Mouse (Mus musculus) left cerebral cortex, adult 9 months (tissue): ENCODE data around the gene Ugcg.
A peak's percentile ranks its signal among the peaks of the same experiment; 100 is the strongest.

ENCODE experiments used
- DNase-seq, 2 experiments: peaks; one replicate each; pipeline ENCODE4 v3.0.0; 2022; ENCODE audit warnings: low spot score in 2 of 2

The Ugcg gene

DNA sequence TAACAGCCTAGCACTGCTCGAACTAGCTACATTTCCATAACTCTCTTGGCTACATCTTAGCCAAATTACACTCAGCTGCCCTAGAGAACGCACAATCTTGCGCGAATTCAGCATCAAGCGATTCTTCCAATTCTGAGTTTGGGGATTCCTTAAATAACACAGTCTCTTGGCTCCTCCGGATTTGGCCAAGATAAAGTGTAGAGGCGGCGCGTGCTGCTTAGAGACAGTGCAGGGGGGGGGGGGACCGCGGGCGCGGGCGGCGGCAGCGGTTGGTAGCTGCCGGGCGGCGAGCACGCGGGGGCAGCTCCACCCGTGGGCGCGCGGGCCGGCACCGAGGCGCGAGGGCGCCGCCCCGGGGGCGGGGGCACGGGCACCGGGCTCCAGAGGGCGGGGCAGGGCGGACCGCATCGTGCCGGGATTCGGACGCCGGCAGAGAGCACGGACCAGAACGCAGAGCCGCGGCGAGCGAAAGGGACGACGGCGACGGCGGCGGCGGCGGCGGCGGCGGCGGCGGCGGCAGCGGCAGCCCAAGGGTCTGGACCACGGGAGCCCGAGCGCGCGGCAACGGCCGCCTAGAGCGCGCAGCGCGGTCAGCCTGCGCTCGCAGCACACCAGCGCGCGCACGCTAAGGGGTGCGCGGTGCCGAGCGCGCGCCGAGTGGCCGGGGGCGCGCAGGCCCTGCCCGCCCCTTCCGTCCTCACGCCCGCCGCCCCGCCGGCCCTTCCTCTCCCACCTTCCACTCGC, at the start of gene Ugcg:
Ugcg (plus strand) TSS at position 456 of the 744 bp plus-strand sequence.
- DNase-seq = peak; percentile 40 to 65

DNA sequence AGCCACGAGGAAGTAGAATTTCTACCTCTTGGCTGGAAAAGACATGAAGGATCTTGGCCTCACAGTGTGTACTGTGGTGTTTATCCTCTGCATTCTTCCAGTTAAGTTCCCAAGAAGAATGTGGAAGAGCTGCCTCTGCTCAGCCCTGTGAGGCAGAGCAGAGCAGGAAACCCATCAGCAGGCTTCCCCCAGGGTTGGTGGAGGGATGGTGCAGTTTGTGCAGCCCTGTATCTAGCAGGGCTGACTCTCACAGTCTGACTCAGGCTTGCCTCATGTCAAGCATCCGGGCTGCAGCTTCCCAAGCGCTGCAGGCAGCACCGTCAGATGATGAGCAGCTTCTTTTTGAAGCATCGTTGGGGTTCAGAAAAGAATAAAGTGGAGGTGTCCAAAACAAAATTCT, 40.0 kb upstream of the Ugcg start:
- DNase-seq = no peak

DNA sequence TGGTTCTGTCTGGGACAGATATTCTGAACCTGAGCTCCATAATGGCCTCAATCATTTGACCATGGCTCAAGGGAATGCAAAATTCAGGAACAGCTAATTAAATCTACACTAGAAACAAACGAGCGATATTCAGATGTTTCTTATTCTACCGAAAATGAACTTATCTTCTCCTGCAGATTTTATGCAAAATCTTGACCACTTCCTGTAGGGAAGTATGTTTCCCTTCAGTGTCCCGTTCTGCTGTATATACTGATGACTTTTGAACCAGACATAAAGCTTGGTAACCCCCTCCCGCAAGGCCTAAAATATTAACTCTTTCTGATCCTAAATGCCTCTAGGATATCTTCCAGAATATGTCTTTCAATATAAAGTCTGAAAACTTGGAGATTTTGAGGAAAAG, 38.1 kb upstream of the Ugcg start:
- DNase-seq = no peak

DNA sequence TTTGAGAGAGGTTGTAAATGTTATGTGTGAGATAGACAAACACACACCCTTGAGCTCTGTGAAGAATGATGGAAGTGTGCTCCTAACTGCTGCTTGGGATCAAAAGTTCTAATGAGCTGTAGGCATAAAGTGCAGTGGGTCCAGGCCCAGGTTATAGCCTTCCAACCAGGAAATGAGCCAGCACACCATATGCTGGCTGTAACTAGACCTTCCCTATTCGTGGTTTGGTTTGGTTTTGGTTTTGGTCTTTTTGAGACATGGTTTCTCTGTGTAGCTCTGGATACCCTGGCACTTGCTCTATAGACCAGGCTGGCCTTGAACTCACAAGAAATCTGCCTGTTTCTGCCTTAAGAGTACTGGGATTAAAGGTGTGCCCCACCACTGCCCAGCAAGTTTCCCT, 37.1 kb upstream of the Ugcg start:
- no peak for DNase-seq

DNA sequence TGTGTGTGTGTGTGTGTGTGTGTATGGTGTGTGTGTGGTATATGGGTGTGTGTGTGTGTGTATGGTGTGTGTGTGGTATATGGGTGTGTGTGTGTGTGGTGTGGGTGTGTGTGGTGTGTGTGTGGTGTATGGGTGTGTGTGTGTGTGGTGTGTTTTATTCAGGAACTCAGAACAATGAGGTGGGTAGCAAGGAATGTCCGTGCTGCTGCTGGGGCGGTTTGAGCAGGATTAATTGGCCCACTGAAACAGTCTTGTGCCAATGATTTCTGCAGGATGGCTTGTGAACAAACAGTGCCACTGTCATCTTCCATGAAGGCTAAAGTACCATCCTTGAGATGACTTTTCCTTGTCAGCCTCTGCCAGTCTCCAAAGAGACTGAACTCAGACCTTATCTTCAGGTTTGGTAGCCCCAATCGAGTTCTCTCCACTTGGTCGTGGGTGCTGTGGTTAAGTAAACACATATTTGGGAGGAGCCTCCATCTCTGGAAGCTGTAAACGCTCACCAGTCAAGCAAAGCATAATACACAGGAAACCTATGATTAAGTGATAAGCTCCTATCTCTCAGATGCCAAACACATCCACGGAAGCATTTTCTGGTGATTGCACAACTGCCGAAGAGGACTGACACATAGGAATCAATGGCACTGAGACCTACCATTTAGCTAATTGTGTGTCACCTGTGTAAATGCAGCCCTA, 32.0 kb upstream of the Ugcg start:
- DNase-seq = no peak

DNA sequence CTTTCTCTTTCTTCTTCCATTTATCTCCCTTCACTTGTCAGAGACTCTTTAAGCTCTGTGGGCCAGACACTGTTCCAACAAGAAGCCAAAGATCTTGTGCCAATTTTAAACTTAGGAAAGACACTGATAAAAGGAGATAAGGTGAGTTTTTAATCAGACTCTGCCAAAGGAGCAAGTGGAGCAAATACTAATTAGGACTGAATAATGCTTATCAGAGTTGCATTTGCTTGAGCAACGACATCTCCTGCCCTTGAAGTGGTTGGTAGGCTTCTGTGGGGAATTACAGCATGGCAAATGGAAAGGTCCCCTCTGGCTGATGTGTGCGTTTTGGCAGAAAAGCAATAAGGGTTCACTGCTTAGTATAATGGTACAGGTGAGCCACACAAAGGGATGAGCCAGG, 31.4 kb upstream of the Ugcg start:
- no peak for DNase-seq

DNA sequence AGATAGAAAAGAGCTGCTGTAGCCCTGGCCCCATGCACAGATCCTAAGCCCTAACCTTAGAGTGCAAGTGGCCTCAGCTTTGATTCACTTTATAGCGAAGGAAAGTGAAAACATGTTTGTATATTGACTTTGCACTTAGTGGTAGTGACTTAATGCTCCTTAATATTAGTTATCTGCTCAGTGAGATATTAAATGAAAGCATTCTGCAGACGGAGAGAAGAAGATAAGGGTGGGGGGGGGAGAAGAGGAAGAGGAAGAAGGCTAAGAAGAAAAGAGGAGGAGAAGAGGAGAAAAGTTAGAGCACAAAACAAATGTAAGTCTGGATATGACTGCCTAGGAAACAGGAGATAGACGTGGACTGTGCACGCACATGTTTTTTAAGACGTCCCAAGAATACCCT, 28.8 kb upstream of the Ugcg start:
- DNase-seq = no peak

DNA sequence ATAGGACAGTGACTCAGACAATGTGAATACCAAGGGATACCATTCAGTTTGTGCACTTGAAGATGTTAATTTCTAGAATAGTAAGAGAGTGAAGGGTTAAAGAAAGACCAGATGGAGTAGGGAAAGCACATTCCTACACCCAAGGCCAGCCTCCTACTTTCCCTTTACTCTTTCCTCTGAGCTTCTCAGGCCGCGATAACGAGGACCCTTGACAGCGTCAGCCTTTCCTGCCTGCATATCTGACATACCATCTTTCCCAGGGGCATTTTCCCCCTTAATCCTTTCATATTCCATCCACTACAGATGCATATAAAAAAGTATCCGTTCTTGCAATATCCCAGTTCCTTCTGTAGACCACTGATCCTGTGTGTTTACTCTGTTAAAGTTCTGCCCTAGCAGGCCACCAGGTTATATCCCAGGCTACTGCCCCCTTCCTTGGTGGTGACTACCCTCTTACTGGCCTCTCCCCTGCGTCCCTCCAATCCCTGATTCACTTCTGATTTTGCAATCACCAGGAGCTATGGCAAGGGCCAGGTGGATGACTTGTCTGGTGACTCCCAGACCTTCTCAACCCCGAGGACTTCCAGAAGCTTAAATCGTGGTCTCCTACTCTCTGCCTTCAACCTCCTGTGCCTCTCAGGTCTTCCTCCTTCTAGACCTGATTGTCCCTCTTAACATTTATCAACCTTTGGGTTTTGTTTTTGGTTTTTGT, 27.9 kb upstream of the Ugcg start:
- DNase-seq = no peak

DNA sequence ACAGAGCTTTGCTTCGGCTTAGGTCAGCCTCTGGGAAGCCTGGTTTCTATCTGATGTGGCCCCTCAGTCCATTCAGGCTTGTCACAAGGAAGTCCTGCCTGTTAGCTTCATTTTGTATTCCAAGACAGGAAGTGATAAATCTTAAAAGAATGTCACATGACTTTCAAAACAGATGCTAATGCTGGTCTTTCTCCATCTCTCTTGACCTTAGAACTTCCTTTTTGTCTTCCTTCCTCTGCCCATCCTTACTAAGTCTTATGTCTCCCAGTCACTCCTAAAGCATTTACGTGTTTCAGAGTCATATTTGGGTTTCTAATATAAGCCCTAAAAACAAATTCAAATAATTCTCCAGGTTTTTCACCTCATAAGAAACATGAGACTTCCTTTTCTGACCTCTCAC, 25.0 kb upstream of the Ugcg start:
- no peak for DNase-seq

DNA sequence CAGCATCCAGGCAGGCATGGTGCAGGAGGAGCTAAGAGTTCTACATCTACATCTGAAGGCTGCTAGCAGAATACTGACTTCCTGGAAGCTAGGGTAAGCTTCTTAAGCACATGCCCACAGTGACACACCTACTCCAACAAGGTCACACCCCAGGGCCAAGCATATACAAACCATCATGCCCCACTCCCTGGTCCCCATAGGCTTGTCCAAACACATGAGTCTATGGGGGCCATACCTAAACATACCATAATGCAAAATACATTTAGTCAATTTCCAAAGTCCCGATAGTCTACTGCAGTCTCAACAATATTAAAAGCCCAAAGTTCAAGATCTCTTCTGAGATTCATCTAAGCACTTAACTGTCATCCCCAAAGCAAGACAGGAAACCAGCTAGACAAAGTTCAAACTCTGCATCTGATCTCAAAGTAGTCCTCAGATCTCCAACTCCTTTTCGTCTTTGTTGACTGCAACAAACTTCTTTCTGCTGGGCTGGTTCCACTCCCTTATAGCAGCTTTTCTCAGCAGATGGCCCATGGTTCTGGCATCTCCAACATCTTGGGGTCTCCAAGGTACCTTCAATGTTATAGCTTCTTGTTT, 21.7 kb upstream of the Ugcg start:
- no peak for DNase-seq

DNA sequence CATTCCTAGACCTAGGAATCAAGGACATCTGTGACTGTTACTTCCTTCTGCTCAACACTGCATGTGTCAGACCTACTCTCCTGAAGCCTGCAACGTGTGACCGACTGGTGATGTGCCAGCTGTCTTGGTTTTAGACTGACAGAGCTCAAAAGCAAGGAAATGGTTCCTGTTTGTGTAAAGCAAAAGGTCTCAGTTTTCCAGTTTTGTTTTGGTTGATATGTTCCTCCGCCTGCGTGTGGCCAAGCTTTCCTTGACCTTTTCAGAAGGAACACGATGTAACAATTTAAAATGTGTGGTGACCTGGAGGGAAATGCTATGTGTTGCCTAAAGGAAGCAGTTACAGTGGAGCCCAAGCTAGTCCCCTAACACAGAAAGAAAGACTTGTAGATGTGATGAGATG, 19.1 kb upstream of the Ugcg start:
- no peak for DNase-seq

DNA sequence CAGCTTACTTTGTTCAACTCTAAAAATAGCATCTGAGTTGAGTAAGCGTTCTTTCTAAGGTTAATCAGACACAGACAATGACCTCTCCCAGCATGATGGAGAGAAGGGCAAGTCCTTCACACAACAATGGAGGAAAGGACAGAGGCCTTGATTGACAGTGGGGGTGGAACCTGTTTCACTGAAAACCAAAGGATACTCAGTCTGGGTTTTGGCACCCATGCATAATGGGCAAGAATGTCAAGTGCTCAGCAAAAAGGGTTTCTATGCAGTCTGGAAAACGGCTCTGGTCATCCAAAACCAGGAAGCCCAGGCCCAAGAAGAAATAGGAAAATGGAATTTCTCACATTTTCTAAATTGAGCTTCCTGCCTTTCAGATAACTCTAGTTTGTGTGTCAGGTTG, 16.4 kb upstream of the Ugcg start:
- DNase-seq = no peak

DNA sequence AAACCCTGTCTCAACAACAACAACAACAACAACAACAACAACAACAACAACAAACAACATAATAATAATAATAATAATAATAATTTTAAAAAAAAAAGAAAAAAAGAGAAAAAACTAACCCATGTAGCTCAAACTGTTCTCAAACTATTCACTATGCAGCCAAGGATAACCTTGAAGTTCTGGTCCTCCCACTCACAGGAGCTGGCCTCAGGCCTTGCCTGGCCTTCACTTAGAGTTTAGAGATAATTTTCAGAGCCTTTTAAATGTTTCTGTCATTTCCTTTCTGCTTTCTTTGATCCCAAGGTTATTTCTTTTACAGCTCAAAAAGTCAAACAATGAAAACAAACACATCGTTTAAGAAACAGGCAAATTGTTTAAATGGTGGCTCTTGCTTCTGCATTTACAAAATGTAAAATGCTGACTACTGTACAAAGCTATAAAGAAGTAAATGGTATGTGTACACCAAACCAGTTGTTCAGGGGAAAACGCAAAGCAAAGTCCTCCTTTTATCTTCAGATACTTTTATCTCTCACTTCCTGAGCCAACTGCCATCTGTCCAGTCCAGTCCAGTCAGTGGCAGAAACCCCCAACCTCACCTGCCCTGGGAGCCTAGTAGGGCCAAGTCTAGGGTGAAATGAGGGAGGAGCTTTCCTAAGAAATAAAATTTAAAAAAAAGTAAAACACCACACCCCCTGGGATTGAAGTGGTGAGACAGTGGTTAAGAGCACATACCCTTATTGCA, 15.7 kb upstream of the Ugcg start:
- no peak for DNase-seq

DNA sequence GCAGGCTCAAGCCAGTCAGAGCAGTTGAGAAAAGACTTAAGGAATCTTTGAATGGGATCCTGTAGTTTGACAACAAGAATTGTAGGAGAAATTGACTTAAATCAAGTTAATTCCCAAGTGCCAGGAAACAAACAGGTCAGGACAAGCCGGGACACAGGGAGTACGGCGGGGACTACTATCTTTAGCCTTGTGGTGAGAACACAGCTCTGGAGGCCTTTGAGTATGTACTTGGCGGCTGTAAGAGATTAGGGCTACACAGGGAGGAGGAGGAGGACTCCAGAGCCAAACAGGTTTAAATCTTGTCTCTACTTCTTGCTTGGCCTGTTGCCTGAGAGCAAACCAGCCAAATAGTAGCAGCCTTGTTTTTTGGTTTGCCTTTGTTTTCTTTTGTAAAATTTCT, 14.1 kb upstream of the Ugcg start:
- no peak for DNase-seq

DNA sequence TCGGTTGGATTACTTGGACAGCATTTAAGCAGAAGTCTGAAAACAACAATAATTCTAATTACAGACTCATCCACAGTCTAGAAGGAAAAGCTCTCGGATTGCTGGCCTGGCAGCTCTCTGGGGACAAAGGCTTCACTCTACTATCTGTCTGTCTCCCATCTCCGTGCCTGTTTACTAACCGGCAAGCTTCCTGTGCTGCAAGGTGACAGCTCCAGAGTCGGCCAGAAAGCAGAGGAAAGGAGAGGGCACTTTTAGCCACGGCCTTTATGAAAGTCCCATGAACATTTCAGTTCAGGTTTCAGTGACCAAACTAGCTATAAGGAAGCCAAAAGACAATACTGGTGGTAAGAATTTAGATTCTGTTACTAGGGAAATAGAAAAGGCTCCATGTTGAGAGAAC, 13.1 kb upstream of the Ugcg start:
- no peak for DNase-seq

DNA sequence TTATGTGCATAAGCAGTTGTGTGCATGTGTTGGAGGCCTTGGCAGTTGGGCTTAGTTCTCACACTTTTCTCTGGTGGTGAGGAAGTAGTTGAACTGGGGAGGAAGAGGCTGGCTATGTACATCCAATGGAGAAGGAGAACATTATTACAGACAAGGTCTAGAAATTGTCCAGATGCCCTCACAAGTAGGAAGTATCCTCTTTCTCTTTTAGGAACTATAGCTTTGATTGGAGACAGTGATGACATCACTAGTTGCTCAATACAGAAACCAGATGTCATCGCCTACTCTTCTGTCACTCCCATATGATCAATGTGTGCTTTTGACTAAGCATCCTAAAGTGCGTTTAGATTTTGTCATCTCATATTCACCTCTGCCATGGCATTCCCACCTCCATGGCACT, 11.5 kb upstream of the Ugcg start:
- DNase-seq = no peak

DNA sequence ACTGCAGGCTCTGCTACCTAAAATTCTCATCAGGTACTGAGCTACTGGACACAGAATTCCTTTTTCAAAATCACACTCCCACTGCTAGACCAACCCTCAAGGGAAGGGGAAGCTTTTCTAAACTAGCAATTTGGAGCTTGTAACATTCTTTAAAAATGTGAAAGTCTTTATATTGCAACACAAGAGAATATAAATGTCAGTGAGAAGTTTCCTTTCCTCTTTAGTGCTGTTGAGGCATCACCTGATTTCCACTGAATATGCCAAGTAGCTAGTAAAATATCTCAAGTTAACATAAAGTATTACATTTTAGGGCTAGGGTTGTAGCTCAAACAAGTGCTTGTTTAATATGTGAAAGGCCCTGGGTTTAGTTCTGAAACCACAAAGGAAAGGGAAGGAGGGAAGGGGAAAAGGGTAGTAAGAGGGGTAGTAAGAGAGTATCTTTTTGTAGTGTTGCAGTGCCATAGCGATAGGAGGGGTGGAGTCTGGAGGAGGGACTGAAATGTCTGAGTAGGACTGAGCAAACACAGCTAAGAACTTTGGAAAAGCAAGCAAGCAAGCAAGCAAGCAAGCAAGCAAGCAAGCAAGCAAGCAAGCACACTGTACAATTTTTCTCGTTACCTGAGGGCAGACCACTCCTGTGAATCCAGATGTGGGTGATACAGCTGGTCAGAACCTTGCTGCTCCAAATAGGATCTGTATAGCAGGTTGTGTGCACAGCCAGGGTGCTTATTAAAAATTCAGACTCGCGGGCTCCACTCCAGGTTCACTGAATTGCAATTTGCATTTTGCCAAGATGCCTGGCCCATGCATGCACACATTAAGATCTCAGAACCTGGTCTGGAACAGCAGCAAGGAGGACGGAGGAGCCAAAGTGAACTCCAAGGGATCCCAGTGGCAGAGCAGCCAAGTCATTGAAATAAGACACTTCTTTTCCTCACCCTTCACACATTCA, 7.5 kb upstream of the Ugcg start:
- no peak for DNase-seq

DNA sequence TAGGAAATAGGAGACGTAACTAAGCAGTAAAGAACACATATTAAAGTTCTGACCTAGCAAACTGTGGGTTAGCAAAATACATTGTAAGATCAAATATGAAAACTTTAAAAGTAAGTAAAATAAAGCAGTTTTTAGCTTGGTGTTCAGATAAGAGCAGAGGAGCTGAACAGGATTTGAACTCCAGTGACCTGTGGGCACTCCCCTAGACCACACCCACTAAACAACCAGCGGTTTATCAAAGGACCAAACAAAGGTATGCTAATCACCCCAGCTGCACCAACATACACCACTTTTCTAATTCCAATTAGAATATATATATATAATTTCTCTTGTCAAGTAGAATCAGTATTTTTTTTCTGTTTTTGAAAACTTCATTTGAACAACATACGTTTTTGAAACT, 3.4 kb upstream of the Ugcg start:
- no peak for DNase-seq

DNA sequence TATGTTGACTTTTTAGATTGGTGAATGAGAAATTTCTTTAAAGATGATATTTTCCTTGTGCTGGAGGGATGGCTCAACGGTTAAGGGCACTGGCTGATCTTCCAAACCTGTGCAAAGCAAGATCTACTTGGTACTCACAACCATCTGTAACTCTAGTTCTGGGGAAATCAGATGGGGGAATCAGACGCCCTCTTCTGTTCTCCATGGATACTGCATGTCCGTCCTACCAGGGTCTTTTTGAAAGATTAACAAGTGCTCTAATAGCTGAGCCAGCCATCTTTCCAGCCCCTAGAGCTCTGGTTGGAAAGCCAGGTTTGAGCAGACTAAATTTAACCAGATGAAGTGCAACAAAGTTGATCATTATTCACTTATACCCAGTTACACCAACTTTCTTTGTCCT, 1.8 kb upstream of the Ugcg start:
- peak in 1 of 2 experiments; percentile 56 for DNase-seq

DNA sequence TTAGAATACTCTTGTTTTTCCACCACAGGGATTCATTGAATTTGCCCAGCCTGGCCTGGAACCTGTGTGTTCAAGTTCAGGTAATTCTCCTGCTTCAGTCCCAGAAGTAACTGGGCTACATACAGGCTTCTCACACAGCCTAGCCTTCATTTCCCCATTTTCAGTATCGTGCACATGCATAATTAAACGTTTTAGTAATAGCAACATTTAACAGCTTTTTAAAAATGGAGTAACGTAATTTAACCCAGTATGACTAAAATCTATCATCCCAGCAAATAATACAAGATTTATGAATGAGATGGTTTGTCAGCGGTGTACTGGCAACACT, 619 bp upstream of the Ugcg start:
- DNase-seq = no peak
